Mouse (Mus musculus): ENCODE data around the gene Plbd2.

DNA sequence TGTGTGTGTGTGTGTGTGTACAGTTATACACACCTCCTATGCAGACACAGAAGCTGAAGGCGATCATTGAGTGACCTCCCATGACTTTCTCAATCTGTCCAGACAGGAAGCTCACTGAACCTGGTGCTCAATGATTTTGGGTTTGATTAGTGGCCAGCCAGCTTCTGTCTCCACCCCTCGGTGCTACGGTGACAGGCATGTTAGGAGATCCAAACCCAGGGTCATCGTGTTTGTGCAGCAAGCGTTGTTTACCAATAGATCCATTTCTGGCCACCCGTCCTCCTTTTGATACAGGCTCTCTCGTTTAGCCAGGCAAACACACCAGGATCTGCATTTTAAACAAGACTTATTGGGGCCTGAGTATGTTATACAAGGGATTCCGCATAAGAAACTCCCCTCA, 28.2 kb upstream of the Plbd2 start:
- no peak for TF ChIP-seq CTCF (IDR thresholded peaks at IDR 0.05; ENCODE audit: borderline replicate concordance, extremely low read depth, insufficient read depth, insufficient read length)
- no peak for TF ChIP-seq POLR2A (IDR thresholded peaks at IDR 0.05; ENCODE audit: borderline replicate concordance, extremely low read depth, insufficient read depth, insufficient read length, poor library complexity, severe bottlenecking)
